Mouse (Mus musculus) ES-Bruce4 (cell line): Measurements from ENCODE around the gene Krtap8-1. TPM values are rescaled to one million over a fixed set of nuclear protein-coding genes. Genes with fewer than 3 reads are reported as not detected.

Experiments used
- H3K27ac ChIP-seq: 2 replicates; pipeline ENCODE4 v1.5.1; 2012; ENCODE audit warnings: low read length, inconsistent platforms; ENCODE audit not compliant: insufficient read depth
- H3K27me3 ChIP-seq: 2 replicates; pipeline ENCODE4 v1.6.1; 2012; ENCODE audit warnings: mild to moderate bottlenecking, low read length, inconsistent platforms; ENCODE audit not compliant: control insufficient read depth, poor library complexity, insufficient read depth, severe bottlenecking
- H3K36me3 ChIP-seq: 2 replicates; pipeline ENCODE4 v1.6.1; 2012; ENCODE audit warnings: inconsistent platforms, mild to moderate bottlenecking, low read length, moderate library complexity; ENCODE audit not compliant: control insufficient read depth, poor library complexity, insufficient read depth, severe bottlenecking
- H3K4me1 ChIP-seq: one replicate; pipeline ENCODE4 v1.8.1; 2011; ENCODE audit warnings: low read length; ENCODE audit not compliant: control insufficient read depth, insufficient read depth
- H3K4me3 ChIP-seq: 2 replicates; pipeline ENCODE4 v1.5.1; 2011; ENCODE audit warnings: low read depth, mild to moderate bottlenecking, low read length
- H3K9ac ChIP-seq: 2 replicates; pipeline ENCODE4 v1.6.1; 2012; ENCODE audit warnings: low read depth, mild to moderate bottlenecking, inconsistent platforms; ENCODE audit not compliant: poor library complexity, severe bottlenecking
- H3K9me3 ChIP-seq: replicated peaks from 2 replicates; pipeline ENCODE4 v1.6.1; 2012; ENCODE audit warnings: mild to moderate bottlenecking, low read length, inconsistent platforms; ENCODE audit not compliant: control insufficient read depth, poor library complexity, insufficient read depth, severe bottlenecking
- CTCF ChIP-seq: IDR thresholded peaks from one replicate; pipeline ENCODE4 v1.8.1; 2011; ENCODE audit warnings: low read depth, low read length
- EP300 ChIP-seq: IDR thresholded peaks from 2 replicates; pipeline ENCODE4 v1.6.1; 2011; ENCODE audit warnings: low read depth, low read length; ENCODE audit not compliant: insufficient read depth
- POLR2A ChIP-seq: IDR thresholded peaks from one replicate; pipeline ENCODE4 v1.8.1; 2011; ENCODE audit warnings: low read length; ENCODE audit not compliant: insufficient read depth
- polyA plus RNA-seq: library from polyadenylated mRNA; stranded (reverse); fragments of >200 nt; gene quantifications from 2 replicates; pipeline ENCODE4 v1.2.4, GENCODE M21; 2011; ENCODE audit warnings: low read depth; ENCODE audit not compliant: missing spikeins, insufficient read depth, insufficient read length

Gene Krtap8-1
- polyA plus RNA-seq, 1 experiment, result not detected

DNA sequence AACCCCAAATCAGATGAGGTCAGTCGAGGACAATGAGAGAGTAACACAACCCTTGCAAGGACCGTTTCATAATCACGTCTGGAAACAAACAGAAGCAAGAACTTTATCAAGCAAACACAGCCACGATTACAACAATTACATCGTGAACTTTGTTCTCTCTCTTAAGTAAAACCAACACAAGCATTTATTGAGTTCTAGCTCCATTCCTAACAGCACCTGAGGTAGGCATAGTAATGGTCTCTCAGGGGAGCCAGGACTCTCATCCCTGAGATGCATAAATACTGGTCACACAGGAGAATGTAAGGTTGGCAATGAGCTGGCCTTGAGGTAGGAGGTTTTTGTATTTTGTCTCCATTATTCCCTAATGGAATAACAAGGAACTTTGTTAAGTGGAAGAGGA is 14.1 kb upstream of the Krtap8-1 start:
- no peaks in the 10 kb centered on the region for H3K36me3 ChIP-seq
- H3K4me1 ChIP-seq, result no peaks in the 10 kb centered on the region
- no peak overlapping the region for H3K27ac ChIP-seq
- no peaks in the 10 kb centered on the region for H3K27me3 ChIP-seq
- no peaks in the 10 kb centered on the region for H3K9me3 ChIP-seq
- no peak overlapping the region for H3K4me3 ChIP-seq
- no peak for TF ChIP-seq POLR2A
- TF ChIP-seq EP300, result no peak
- no peak for TF ChIP-seq CTCF
- no peak overlapping the region for H3K9ac ChIP-seq

DNA sequence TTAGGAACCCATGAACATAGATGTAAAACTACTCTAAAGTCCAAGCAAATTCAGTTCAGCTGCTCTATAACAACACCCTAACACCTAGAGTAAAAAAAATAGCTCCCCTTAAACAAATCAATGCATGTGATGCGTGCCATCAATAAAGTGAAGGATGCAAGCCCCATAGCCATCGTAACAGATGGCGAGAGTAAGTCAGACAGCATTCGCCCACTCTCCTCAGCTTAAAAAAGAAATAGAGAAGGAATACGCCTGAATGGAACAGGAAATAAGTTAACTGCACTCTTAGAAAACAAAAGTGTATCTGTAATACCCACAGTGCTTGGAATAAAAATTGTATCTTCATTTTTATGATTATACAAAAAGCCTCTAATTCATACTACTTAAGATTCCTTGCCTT is 9.2 kb upstream of the Krtap8-1 start:
- no peak for TF ChIP-seq CTCF
- H3K36me3 ChIP-seq, result no peaks in the 10 kb centered on the region
- no peak overlapping the region for H3K4me3 ChIP-seq
- H3K27ac ChIP-seq, result no peak overlapping the region
- no peaks in the 10 kb centered on the region for H3K27me3 ChIP-seq
- no peaks in the 10 kb centered on the region for H3K4me1 ChIP-seq
- H3K9ac ChIP-seq, result no peak overlapping the region
- H3K9me3 ChIP-seq, result no peaks in the 10 kb centered on the region

DNA sequence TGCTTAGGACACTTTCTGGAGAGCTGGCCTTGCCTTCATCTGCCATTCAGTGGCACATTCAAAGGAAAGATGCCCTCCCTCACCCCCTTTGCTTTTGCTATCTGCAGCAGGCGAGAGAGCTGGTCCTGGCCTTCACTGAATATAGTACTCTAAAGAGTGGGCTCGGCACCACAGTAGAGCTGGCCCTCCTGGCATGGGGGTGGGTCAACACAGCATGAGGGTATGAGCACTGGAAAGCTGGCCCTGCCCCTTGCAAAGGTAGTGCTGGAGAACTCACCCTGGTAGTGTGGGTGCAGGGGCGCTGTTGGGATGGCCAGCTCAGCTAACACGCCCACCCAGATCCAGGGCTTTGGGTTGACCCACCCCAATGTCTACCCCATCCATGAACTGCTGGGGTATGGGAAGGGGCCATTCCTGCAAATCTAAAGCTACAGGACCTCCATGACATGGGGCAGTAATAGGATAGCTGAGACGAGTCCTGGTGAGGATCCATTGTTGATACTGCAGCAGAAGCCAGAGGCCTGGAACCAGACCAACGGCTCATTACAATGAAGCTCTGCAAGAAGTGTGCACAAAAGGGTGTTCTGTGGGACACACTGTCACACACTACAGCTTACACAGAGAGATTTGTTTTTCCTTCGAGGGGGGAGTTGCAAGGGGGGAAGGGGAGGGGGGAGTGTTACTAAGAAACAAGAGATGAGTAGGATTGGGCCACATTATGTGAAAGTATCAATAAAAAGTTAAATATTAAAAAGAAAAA is 7.8 kb upstream of the Krtap8-1 start:
- Histone ChIP-seq H3K9ac (no peak overlapping the region), H3K27ac (no peak overlapping the region), H3K27me3 (no peaks in the 10 kb centered on the region), H3K4me1 (no peaks in the 10 kb centered on the region), H3K4me3 (no peak overlapping the region), H3K9me3 (no peaks in the 10 kb centered on the region), H3K36me3 (no peaks in the 10 kb centered on the region)
- TF ChIP-seq EP300 (no peak), POLR2A (no peak), CTCF (no peak)

- H3K27me3 ChIP-seq, result no peaks in the 10 kb centered on the region
- no peak for TF ChIP-seq CTCF
- TF ChIP-seq POLR2A, result no peak
- TF ChIP-seq EP300, result no peak
- H3K36me3 ChIP-seq, result no peaks in the 10 kb centered on the region
- no peak overlapping the region for H3K9ac ChIP-seq
- H3K27ac ChIP-seq, result no peak overlapping the region
- no peak overlapping the region for H3K4me3 ChIP-seq
- H3K9me3 ChIP-seq, result no peaks in the 10 kb centered on the region
- no peaks in the 10 kb centered on the region for H3K4me1 ChIP-seq
Measured at GRCm38 (mm10) chr16:89477679-89478314, 10.0 kb downstream of the Krtap8-1 start.

GRCm38 (mm10) chr16:89461189-89461588 is 26.6 kb downstream of the Krtap8-1 start:
- H3K27me3 ChIP-seq, result no peaks in the 10 kb centered on the region
- H3K9ac ChIP-seq, result no peak overlapping the region
- no peak overlapping the region for H3K27ac ChIP-seq

More at GRCm38 (mm10) chr16:89461189-89461588, 26.6 kb downstream of the Krtap8-1 start:
- H3K9me3 ChIP-seq, result no peaks in the 10 kb centered on the region; the same call in 1 of the 2 replicates
- no peaks in the 10 kb centered on the region for H3K4me1 ChIP-seq
- no peaks in the 10 kb centered on the region for H3K36me3 ChIP-seq
- TF ChIP-seq EP300 (no peak), POLR2A (no peak), CTCF (no peak)
- H3K4me3 ChIP-seq, result no peak overlapping the region

Other genes with a start within 250 kb of the Krtap8-1 start
- not detected in 2 replicates for gene Krtap21-1, start 84.1 kb downstream of the Krtap8-1 start, polyA plus RNA-seq
- not detected in 2 replicates for gene Krtap6-2, start 67.8 kb downstream of the Krtap8-1 start, polyA plus RNA-seq
- gene Krtap7-1, start 20.4 kb upstream of the Krtap8-1 start, polyA plus RNA-seq, result not detected in 2 replicates
- gene Krtap11-1, start 83.2 kb upstream of the Krtap8-1 start, polyA plus RNA-seq, result not detected in 2 replicates